Mouse (Mus musculus) liver, embryonic 14.5 days (tissue): ENCODE data around the gene Mesd. TPM values are rescaled to one million over a fixed set of nuclear protein-coding genes. Genes with fewer than 3 reads are reported as not detected.

Experiments
- ATAC-seq: fragments of 200-750 bp; cut with Nextera tagmentation; 2 replicates; pipeline ENCODE4 v1.8.0; 2017; ENCODE audit warnings: moderate number of reproducible peaks, mild to moderate bottlenecking, moderate library complexity; ENCODE audit not compliant: insufficient read depth
- DNase-seq, 3 experiments: peaks; one replicate each; pipeline ENCODE4 v3.0.0-alpha.2; 2012 to 2013; ENCODE audit warnings: low read depth in 3 of 3, low spot score in 3 of 3
- H3K27ac ChIP-seq: fragments of 300-500 bp; sonication (generic); 2 replicates; pipeline ENCODE4 v1.5.1; 2014; ENCODE audit warnings: moderate library complexity, mild to moderate bottlenecking, control low read depth, inconsistent platforms
- H3K27me3 ChIP-seq: fragments of 300-500 bp; sonication (generic); 2 replicates; pipeline ENCODE4 v1.6.1; 2014; ENCODE audit warnings: mild to moderate bottlenecking, low read length, moderate library complexity; ENCODE audit not compliant: control insufficient read depth, insufficient read depth
- H3K36me3 ChIP-seq: fragments of 300-500 bp; sonication (generic); replicated peaks from 2 replicates; pipeline ENCODE4 v1.6.1; 2014; ENCODE audit warnings: low read depth; ENCODE audit not compliant: control insufficient read depth, insufficient read depth
- H3K4me1 ChIP-seq, 2 experiments: fragments of 200-500 bp in 1 of 2; fragments of 300-500 bp in 1 of 2; sonication (generic) in 1 of 2; replicated peaks; 2 replicates each; pipeline ENCODE4 v1.6.1; 2012 to 2014; ENCODE audit warnings: antibody characterized with exemption in 1 of 2, inconsistent platforms in 1 of 2, low read length in 1 of 2; ENCODE audit not compliant: control insufficient read depth in 2 of 2, insufficient read depth in 2 of 2
- H3K4me2 ChIP-seq: fragments of 300-500 bp; sonication (generic); 2 replicates; pipeline ENCODE4 v1.6.1; 2014; ENCODE audit warnings: low read depth, mild to moderate bottlenecking, control low read depth, moderate library complexity
- H3K4me3 ChIP-seq, 2 experiments: fragments of 200-500 bp in 1 of 2; fragments of 300-500 bp in 1 of 2; sonication (generic) in 1 of 2; 2 replicates each; pipeline ENCODE4 v1.5.1; 2012 to 2014; ENCODE audit warnings: low read depth in 2 of 2, low read length in 2 of 2, mild to moderate bottlenecking in 2 of 2, control low read depth in 1 of 2, inconsistent platforms in 1 of 2, moderate library complexity in 1 of 2; ENCODE audit not compliant: insufficient read depth in 1 of 2
- H3K9ac ChIP-seq: fragments of 300-500 bp; sonication (generic); replicated peaks from 2 replicates; pipeline ENCODE4 v1.6.1; 2014; ENCODE audit warnings: mild to moderate bottlenecking, control low read depth, moderate library complexity
- H3K9me3 ChIP-seq: fragments of 300-500 bp; sonication (generic); 2 replicates; pipeline ENCODE4 v1.6.1; 2016; ENCODE audit warnings: low read length, mixed read lengths; ENCODE audit not compliant: control insufficient read depth
- CTCF ChIP-seq: IDR thresholded peaks from 2 replicates; pipeline ENCODE4 v1.5.1; 2016; ENCODE audit warnings: antibody characterized with exemption, low read depth, control low read depth
- EP300 ChIP-seq: IDR thresholded peaks from 2 replicates; pipeline ENCODE4 v1.6.1; 2016; ENCODE audit warnings: antibody characterized with exemption, low read depth
- WGBS: fragments of 180-500 bp; shearing (Covaris S2); extraction: QIAGEN DNeasy Blood & Tissue Kit; methylation state at CpG from one replicate; pipeline ENCODE4 v1.1.7; 2014; ENCODE audit not compliant: insufficient replicate concordance; 5-methylcytosine and 5-hydroxymethylcytosine counted together
- polyA plus RNA-seq, 2 experiments: library from polyadenylated mRNA; depleted of rRNA in 1 of 2; stranded (reverse) in 1 of 2; unstranded in 1 of 2; fragments of >200 nt; fragmentation: Nextera tagmentation in 1 of 2; extraction: Ambion mirVana in 1 of 2; gene quantifications; 2 replicates each; pipeline versions ENCODE4 v1.2.1 to v1.2.3; 2012 to 2014

The Mesd gene
- polyA plus RNA-seq, 2 experiments = 12.0 to 43.0 TPM

- Histone ChIP-seq H3K27me3 (no peaks in the 10 kb centered on the region), H3K4me2 (no peak overlapping the region), H3K4me3 (no peak overlapping the region), H3K9ac (no peak overlapping the region), H3K4me1 (peaks cover 0 to 14% of the 10 kb centered on the region in 2 experiments; a peak in 2 of 4 replicates), H3K9me3 (no peaks in the 10 kb centered on the region), H3K36me3 (no peaks in the 10 kb centered on the region), H3K27ac (no peak overlapping the region)
- WGBS = 76% methylated on average over 3 of the region's 3 CpGs
- ATAC-seq (no peak), DNase-seq (no peak)
- TF ChIP-seq EP300 = no peak
- no peak for TF ChIP-seq CTCF
These were observed 39.5 kb upstream of the Mesd start for GRCm38 (mm10) chr7:83844807-83845206.

GRCm38 (mm10) chr7:83847187-83848075, 36.8 kb upstream of the Mesd start:
- no peaks in the 10 kb centered on the region for H3K36me3 ChIP-seq
- 42% methylated on average over 5 of the region's 5 CpGs for WGBS
- H3K9ac ChIP-seq = no peak overlapping the region
- H3K9me3 ChIP-seq = no peaks in the 10 kb centered on the region
- no peak for TF ChIP-seq EP300
- H3K4me3 ChIP-seq = no peak overlapping the region
- H3K4me2 ChIP-seq = no peak overlapping the region
- peaks cover 0 to 10% of the 10 kb centered on the region in 2 experiments; a peak in 1 of 4 replicates for H3K4me1 ChIP-seq
- H3K27me3 ChIP-seq = no peaks in the 10 kb centered on the region
- ATAC-seq (no peak), DNase-seq (no peak)
- no peak overlapping the region for H3K27ac ChIP-seq

DNA sequence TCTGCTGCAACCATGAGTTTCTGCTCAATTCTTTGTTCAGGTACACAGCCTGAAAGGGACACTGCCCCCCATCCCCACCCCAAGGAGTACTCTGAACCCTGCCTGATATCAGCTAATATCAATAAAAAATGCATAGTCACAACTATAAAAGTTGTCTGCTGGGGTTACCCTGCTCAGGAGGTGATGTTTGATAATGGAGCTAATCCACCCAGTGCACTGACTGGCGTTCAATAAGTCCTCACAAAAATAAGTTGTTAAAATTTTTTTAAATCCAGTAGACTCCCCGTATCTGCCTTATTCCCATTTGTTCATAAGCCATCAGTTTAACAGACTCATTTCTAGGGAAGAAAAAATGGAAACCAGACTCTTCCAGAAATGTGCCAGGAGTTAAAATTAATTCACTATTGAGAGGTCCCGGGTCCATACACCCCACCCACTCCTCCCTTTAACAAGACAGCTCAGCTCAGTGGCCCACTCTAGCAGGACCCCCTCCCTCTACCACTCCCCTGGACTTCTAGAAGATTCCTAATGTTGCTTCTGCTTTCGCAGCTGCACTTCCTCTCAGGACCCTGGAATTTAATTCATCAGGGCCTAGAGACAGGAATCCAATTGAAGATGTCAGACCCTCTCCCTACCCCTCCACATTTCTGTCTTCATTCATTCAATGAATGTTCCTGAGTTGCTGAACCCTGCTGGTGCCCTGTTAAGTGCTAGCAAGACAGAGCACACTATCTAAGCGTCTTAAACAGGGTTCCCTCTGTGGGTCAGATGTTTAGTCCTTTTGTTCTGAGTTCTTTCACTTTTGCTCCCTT, 32.5 kb upstream of the Mesd start:
- H3K27ac ChIP-seq = no peak overlapping the region
- no peak for ATAC-seq

DNA sequence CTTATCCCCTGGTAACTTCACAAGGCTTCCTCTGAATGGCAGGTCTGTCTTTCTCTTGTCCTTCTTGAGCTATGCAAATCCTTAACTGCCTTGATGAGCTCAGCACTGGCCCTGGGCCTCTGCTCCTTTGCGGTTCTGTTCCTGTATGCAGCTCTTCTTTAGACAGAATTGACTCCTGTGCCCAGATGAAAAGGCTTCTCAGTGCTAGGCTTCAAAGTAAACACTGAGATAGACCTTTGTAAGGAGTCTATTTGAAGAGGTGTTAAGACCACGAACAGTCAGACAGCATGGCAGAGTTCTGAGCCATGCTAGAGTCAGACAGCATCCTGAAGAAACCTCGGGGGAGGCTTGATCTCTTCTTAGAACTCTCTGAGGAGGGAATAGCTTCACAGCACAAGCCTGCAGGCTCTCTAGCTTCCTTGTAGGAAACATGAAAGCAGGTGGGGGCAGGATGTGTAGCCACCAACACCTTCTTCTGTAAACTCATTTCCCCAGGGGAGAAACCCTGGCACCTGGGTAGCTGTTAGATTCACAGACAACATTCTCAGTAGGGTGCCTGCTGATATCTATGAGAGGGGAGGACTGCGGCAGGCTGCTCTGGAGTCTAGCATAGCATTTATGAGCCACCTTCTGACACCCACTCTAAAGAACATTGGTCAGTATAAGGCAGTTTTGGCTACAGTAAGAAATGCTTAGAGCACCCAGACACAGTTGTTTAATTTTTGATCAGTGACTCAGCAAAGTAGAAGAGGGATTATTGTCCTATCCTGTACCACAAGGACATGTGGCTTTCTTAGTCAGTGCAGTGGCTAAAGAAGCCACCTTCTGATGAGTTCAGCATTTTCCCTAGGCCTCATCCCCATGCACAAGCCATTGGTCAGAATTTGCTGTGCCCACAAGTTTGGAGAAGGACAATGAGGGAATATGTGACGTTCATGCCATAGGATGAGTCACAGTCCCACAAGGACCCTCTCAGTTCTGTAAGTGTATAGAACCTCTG, 31.6 kb upstream of the Mesd start:
- no peak for TF ChIP-seq CTCF
- TF ChIP-seq EP300 = no peak
- Histone ChIP-seq H3K9ac (no peak overlapping the region), H3K9me3 (no peaks in the 10 kb centered on the region), H3K27ac (no peak overlapping the region), H3K27me3 (no peaks in the 10 kb centered on the region), H3K4me2 (no peak overlapping the region), H3K4me1 (peaks cover 0 to 4% of the 10 kb centered on the region in 2 experiments; a peak in 1 of 4 replicates), H3K36me3 (no peaks in the 10 kb centered on the region), H3K4me3 (no peak overlapping the region)
- DNase-seq = no peak
- WGBS = 41% methylated on average over 5 of the region's 5 CpGs
- ATAC-seq = no peak

More for the DNA sequence above, 32.5 kb upstream of the Mesd start:
- DNase-seq = no peak
- no peak overlapping the region for H3K4me2 ChIP-seq
- peaks cover 0 to 9% of the 10 kb centered on the region in 2 experiments; a peak in 1 of 4 replicates for H3K4me1 ChIP-seq
- TF ChIP-seq EP300 (no peak), CTCF (no peak)
- no peaks in the 10 kb centered on the region for H3K36me3 ChIP-seq
- H3K9ac ChIP-seq = no peak overlapping the region
- H3K4me3 ChIP-seq = no peak overlapping the region
- WGBS = 54% methylated on average over 5 of the region's 5 CpGs
- H3K27me3 ChIP-seq = no peaks in the 10 kb centered on the region
- no peaks in the 10 kb centered on the region for H3K9me3 ChIP-seq
